In genomic region chr19:45830679-45831078, GRCm38 (mm10) we compare ENCODE assay signal across 12 mouse cellular contexts.
"Had no signal": no experiment of that assay in that cellular context is flagged by ENCODE, and none has a peak within 500 bp of the region (broad histone marks: within the 10 kb centered on the region; RNA-seq: fewer than 3 reads in every experiment).

No protein-coding gene starts in this region.

- H3K9me3 ChIP-seq: limb, embryonic 15.5 days; midbrain, embryonic 10.5 days; midbrain, embryonic 15.5 days; neural tube, embryonic 13.5 days; stomach, embryonic 15.5 days had no signal

- H3K27ac ChIP-seq: limb, embryonic 15.5 days; liver, embryonic 12.5 days; midbrain, embryonic 10.5 days; midbrain, embryonic 15.5 days; neural tube, embryonic 13.5 days; stomach, embryonic 15.5 days had no signal

- DNase-seq: kidney, adult 9 months; kidney, postnatal 14 days; layer of hippocampus, postnatal 36 days; lung, postnatal 4 days; retina, postnatal 1 day; thymus, postnatal 4 days had no signal

- ATAC-seq: liver, embryonic 12.5 days; midbrain, embryonic 15.5 days had no signal

- H3K9ac ChIP-seq: limb, embryonic 15.5 days; liver, embryonic 12.5 days; midbrain, embryonic 15.5 days; neural tube, embryonic 13.5 days; stomach, embryonic 15.5 days had no signal

- H3K4me1 ChIP-seq: limb, embryonic 15.5 days; midbrain, embryonic 10.5 days; neural tube, embryonic 13.5 days had no signal

- H3K4me2 ChIP-seq: limb, embryonic 15.5 days; liver, embryonic 12.5 days; midbrain, embryonic 15.5 days; neural tube, embryonic 13.5 days; stomach, embryonic 15.5 days had no signal

- H3K27me3 ChIP-seq: limb, embryonic 15.5 days; liver, embryonic 12.5 days; midbrain, embryonic 15.5 days; neural tube, embryonic 13.5 days; stomach, embryonic 15.5 days had no signal

- H3K36me3 ChIP-seq: limb, embryonic 15.5 days; midbrain, embryonic 15.5 days; stomach, embryonic 15.5 days had no signal

- H3K4me3 ChIP-seq: limb, embryonic 15.5 days; liver, embryonic 12.5 days; midbrain, embryonic 10.5 days; midbrain, embryonic 15.5 days; neural tube, embryonic 13.5 days; stomach, embryonic 15.5 days had no signal
